Comparison of ENCODE assay signal across 24 mouse cellular contexts in the genomic region with DNA sequence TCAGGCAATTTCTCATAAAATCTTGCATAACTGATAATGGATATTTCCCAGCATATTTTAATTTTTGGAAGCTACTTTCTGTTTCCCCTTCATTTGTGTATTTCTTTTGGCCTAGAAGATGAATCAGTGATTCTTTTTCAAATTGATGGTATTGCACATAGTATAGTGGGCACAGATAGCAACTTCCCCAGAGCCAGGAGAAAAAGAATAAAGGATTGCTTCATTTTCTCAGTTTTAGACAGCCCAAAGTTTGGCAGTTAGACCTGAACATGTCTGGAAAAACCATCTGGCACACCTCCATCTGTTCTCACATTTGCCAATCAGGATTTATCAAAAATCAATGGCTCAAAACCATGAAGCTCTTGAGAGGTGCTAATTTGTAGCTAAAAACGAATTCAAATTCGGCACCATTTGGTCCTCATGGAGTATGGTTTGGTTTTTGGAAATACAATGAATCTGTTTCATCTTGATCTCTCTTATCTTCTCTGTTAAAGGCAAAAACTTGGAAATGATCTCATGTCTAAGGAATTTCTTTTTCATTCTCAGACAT.
A peak's percentile ranks its signal among the peaks of the same experiment; 100 is the strongest.
DNase-seq lines count a peak whose midpoint lies in the region; ATAC-seq and TF ChIP-seq lines count a peak whose summit lies in the region.
"Had no signal": no experiment of that assay in that cellular context is flagged by ENCODE, and none has a peak within 500 bp of the region (broad histone marks: within the 10 kb centered on the region; RNA-seq: fewer than 3 reads in every experiment).

No protein-coding gene starts in this region.

- no peak overlapping the region for H3K4me3 ChIP-seq in forebrain, embryonic 16.5 days (replicated peaks; ENCODE audit: low read length)
- H3K4me3 ChIP-seq in layer of hippocampus, adult 2 months: no peak overlapping the region
- H3K4me3 ChIP-seq: embryonic facial prominence, embryonic 13.5 days; hindbrain, embryonic 10.5 days; midbrain, embryonic 15.5 days had no signal

- no peak for TF ChIP-seq CTCF in layer of hippocampus, adult 2 months (conservative IDR thresholded peaks at IDR 0.05)

- H3K27ac ChIP-seq in forebrain, embryonic 16.5 days (ENCODE audit: low read length): peak overlapping the region; percentile 8; the same call in 1 of the 2 replicates
- H3K27ac ChIP-seq in layer of hippocampus, adult 2 months: peak overlapping the region; percentile 46; the same call in 1 of the 2 replicates
- H3K27ac ChIP-seq: embryonic facial prominence, embryonic 13.5 days; hindbrain, embryonic 10.5 days; kidney, postnatal 0 days; liver, embryonic 14.5 days; midbrain, embryonic 15.5 days had no signal

- 0 out of 2 replicates have a peak, but pooled peaks have one; percentile 41 for ATAC-seq in frontal cortex, adult (ENCODE audit: low TSS enrichment)
- ATAC-seq in forebrain, embryonic 16.5 days: peak; percentile 88
- ATAC-seq: intestine, embryonic 16.5 days; midbrain, embryonic 15.5 days had no signal

- no peaks in the 10 kb centered on the region for H3K4me1 ChIP-seq in forebrain, embryonic 16.5 days (replicated peaks; ENCODE audit: control insufficient read depth, insufficient read depth, low read length)
- H3K4me1 ChIP-seq: embryonic facial prominence, embryonic 13.5 days; hindbrain, embryonic 10.5 days; midbrain, embryonic 15.5 days had no signal

- DNase-seq in frontal cortex, postnatal 10 days (ENCODE audit: low spot score in 2 of 2): no peak
- peak; percentile 44 to 56 for DNase-seq in layer of hippocampus, adult 2 months (ENCODE audit: low spot score in 2 of 2)
- peak; percentile 19 to 27 for DNase-seq in layer of hippocampus, postnatal 36 days
- DNase-seq in neural tube, embryonic 10.5 days (ENCODE audit: extremely low spot score, low spot score): no peak
- no peak for DNase-seq in heart, adult 9 months (ENCODE audit: low spot score in 2 of 2)
- DNase-seq in adrenal gland, postnatal 36 days: no peak
- DNase-seq: adrenal gland, postnatal 25 days; B cell, adult 2 months; cerebellum, adult 11 months; cerebellum, adult 9-10 months; heart, postnatal 14 days; kidney, adult 8-10 months; kidney, postnatal 4 days; liver; lung, adult 2 months; lung, postnatal 10 days had no signal

- no peaks in the 10 kb centered on the region for H3K36me3 ChIP-seq in forebrain, embryonic 16.5 days (ENCODE audit: control insufficient read depth, insufficient read depth)
- H3K36me3 ChIP-seq: embryonic facial prominence, embryonic 13.5 days; hindbrain, embryonic 10.5 days; midbrain, embryonic 15.5 days had no signal

- no peak overlapping the region for H3K9ac ChIP-seq in forebrain, embryonic 16.5 days (replicated peaks; ENCODE audit: low read depth, low read length)
- H3K9ac ChIP-seq: embryonic facial prominence, embryonic 13.5 days; liver, embryonic 14.5 days; midbrain, embryonic 15.5 days had no signal

- no peak overlapping the region for H3K4me2 ChIP-seq in forebrain, embryonic 16.5 days (ENCODE audit: low read length)
- H3K4me2 ChIP-seq: embryonic facial prominence, embryonic 13.5 days; midbrain, embryonic 15.5 days had no signal

- H3K27me3 ChIP-seq in forebrain, embryonic 16.5 days (replicated peaks; ENCODE audit: control insufficient read depth, insufficient read depth, low read length): no peaks in the 10 kb centered on the region
- H3K27me3 ChIP-seq: embryonic facial prominence, embryonic 13.5 days; midbrain, embryonic 15.5 days had no signal

- 62% methylated on average over 2 of the region's 2 CpGs for WGBS in forebrain, embryonic 16.5 days

- H3K9me3 ChIP-seq in forebrain, embryonic 16.5 days (ENCODE audit: control insufficient read depth, low read length): no peaks in the 10 kb centered on the region
- H3K9me3 ChIP-seq: embryonic facial prominence, embryonic 13.5 days; hindbrain, embryonic 10.5 days; midbrain, embryonic 15.5 days had no signal

Comparison
In these comparisons a context has a peak if more than half of its experiments do, and no peak if none do; other contexts are left out.
1. DNase-seq: peak in layer of hippocampus, adult 2 months (2 of 2) and layer of hippocampus, postnatal 36 days (2 of 2); none in frontal cortex, postnatal 10 days (0 of 2), neural tube, embryonic 10.5 days (single experiment), heart, adult 9 months (0 of 2) and adrenal gland, postnatal 36 days (0 of 2).